Mouse (Mus musculus) Muller cell, postnatal 12 days (primary cell): ENCODE measurements around the gene Rnf144a.
A peak's percentile ranks its signal among the peaks of the same experiment; 100 is the strongest.
"Not testable (repeated sequence)": the region's sequence is repeated elsewhere in the genome, so short reads cannot be mapped to it uniquely, and the experiment has no call there.

ENCODE experiments used
- DNase-seq: peaks from one replicate; pipeline ENCODE4 v3.0.0-alpha.2; 2015; ENCODE audit errors: inconsistent ontology term

Gene Rnf144a

DNA sequence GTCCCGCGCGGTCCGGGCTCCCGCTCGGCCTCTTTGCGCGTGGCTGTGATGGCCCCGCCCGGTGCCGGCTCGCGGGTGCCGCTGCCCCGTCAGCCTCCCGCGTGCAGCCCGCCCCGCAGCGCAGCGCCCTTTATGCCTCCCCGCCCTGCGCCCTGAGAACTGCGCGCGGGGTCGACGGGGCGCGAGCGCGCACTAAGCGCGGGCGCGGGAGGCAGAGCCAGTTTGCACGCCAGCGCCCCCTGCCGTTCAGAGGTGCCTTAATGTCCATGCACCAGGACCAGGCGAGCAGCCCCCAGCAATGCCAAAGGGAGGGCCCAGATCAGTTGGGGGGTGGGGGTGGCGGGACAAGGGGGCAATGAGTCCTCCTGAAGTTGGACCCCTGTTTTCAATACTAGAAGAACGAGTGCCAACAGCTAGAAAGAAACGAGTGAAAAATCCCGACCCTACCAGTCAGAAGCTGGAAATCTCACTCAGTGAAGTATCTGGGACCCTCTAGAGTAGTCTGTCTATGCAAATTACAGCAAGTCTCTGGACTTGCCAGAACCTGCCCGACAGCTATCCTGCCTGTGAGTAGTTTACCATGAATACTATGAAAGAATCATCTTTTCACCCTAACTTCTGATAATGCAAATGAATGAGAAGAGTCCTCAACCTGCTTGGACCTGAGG lies at the start of gene Rnf144a:
Gene Rnf144a, minus strand, starts transcription at position 151 of the 668 bp plus-strand sequence.
- DNase-seq = peak; percentile 77

DNA sequence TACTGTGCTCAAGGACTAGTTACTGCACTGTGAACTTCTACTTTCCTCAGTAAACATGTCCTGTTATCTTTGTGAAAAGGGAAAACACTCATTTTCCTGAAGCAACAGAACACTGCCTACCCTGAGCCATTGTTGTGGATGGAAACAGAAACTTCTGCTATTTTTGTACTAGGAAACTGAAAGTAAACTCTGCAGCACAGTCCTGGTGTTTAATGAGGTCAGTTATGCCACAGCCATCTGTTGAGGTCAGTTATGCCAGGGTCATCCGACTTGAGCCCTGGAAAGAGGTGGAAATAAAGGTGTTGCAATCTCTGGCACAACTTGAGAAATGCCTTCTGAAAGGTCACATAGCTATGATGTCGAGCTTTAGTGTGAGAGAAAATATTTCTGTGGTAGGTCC lies 45.0 kb upstream of the Rnf144a start:
- DNase-seq = peak; percentile 70

DNA sequence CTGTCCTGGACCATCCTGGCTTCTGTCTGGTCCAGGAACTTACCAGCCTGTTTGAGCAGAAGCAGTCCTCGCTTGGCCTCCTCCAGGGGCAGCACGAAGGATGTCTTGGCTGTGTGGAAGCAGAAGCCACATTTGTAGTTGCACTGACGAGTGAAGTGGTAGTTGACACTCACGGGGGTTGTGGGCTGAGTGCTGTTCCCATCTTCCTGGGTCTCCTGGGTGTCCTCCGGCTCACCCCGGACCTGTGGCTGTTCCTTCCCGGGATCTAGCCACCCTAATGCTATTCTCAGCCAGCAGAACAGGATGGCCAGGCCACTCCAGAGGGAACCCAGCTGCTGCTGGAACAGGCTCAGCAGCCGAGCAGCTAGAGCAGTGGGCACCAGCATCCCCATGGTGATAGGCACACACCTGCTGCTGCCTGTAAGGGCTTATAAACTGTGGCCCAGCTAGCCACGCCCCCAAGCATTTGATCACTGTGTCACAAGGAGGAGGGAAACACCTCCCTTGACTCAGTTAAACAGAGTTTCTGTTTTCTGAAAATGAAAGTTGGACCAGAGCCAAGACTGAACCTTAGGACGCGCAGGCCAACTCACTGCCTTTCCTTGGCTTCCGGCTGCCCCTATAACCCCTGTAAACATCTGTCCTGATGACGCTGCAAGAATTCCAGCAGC lies 41.1 kb upstream of the Rnf144a start, which contains the start of gene Rsad2:
Gene Rsad2, minus strand, starts transcription at position 425 of the 671 bp plus-strand sequence.
- peak; percentile 54 for DNase-seq

DNA sequence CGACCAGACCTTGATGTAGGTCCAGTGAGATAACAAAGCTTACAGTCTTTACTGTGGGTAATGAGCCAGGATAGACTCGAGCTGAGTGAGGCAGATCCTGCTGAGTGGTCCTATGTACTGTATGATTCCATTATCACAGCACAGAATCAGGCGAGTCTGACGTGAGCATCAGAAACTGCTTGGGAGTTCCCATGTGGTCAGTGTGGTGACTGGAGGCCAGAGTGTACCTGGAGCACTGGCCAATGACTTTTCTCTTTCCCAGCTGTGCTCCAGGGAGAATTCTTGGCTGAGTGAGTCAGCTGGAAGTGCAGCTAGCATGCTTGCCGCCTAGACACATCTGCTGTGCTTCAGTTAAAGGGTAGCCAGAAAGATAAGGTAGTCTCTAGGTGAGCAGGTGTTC lies 39.6 kb upstream of the Rnf144a start:
- DNase-seq = no peak

DNA sequence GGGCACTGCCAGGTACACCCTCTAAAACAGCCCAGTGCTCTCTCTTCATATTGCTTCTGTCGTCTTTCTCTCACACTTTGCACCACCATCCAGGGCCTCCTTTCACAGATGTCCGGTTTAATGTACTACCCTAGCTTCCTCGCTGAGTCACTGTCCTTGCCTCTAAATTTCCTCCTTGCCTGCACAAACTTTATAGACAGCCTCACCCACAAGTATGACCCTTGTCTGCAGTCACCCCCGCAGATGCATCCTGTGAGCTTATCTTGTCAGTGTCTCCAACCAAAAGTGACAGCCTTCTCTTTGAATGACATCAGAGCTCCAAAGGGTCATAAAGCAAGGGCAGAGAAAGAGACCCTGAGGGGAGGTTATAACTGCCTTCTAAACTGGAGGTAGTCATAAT lies 37.9 kb upstream of the Rnf144a start:
- no peak for DNase-seq

DNA sequence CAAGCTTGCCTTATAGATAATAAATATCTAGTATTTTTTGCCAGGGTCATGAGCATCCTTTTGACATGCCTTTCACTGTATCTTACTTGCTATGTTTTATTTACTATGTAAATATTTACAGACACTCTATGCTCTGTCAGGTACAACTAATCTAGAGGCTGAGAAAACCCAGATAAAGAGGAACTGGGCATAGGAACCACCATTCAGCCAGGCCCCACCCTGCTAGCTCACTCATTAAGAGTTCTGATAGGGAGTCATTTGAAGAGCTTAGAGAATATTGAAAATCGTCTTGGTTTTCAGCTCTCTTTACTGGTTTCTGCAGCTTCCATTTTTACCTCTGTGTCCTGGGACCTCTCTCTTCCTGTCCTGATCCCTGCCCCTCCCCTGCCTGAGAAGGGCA lies 36.1 kb upstream of the Rnf144a start:
- no peak for DNase-seq

DNA sequence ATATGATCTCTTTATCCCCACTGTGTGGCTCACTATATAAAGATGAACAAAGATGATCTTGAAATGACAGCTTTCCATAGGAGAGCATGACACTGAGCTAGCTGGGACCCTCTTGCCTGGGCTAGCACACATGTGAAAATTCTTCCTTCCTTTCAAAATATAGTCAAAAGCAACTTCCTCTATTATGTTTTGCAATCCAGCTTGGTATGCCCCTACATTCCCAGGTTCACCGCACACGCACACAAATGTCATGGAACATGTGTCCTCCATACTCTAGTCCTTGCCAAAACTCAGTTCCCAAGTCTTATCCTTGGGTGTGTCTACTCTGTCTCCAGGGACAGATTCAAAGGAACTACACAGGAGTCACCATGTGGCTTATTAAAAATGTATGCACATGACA lies 34.4 kb upstream of the Rnf144a start:
- DNase-seq = no peak

DNA sequence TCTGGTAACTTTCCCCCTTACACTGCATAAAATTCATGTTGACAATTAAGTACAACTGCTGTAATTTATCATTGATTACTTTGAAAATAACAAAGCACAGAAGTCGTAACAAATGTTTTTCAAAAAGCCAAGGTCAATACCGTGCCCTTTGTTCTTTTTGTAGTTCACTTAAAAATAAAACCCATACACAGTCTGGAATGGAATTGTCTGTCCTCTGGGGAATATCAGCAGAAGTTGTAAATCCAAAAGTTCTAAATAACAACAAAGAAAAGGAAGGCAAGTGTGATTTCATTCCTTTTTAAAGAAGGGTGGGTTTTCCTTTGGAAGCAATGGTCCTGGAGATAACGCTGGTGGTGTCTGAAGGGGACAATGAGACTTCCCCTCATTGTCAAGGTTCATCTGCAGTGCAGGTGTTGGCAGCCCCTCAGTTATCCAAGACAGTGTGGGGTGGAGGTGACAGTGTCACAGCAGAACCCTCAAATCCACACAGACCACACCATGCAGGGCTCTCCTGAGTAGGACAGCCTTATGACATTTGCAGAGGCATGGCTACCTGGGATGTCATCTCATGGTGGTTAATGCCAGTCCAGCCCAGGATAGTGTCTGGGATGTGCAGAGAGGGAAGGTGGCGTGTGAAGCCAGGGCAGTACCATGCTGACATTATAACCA lies 31.5 kb upstream of the Rnf144a start:
- DNase-seq = no peak

DNA sequence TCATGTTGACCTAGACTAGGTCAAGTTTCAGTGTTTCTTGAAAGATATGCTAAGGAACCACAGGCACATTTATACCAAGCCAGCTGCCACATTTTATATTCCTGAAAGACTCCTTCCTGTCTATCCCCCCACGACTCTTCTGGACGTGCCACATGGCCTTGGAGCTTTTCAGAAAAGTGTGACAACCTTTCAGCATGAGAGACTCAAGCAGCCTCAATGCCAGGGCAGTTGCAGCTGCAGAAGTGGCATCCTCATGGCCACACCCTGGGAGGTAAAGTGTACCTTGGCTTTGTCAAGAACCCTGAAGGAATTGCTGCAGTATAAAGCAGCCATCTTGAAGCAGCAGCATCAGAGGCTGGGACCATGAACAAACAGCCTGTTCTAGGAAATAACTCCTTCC lies 29.5 kb upstream of the Rnf144a start:
- DNase-seq = no peak

DNA sequence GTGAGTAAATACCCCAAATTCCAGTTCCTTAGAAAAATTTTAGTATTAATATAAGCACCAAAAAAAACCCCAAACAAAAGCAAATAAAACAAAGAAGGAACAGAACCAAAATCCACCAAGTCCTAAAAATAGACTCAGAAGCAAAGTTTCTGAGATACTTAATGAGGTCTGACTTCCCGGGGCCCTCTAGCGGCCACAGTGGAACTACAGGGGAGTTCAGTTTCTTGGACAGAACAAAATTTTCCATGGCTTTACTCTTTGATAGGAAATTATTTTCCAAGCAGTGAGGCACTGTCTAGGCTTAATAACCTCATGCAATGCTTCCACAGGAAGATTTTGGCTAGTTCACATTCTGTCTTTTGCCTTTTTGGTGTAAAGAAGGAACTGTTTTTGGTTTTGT lies 29.0 kb upstream of the Rnf144a start:
- DNase-seq = peak; percentile 60

DNA sequence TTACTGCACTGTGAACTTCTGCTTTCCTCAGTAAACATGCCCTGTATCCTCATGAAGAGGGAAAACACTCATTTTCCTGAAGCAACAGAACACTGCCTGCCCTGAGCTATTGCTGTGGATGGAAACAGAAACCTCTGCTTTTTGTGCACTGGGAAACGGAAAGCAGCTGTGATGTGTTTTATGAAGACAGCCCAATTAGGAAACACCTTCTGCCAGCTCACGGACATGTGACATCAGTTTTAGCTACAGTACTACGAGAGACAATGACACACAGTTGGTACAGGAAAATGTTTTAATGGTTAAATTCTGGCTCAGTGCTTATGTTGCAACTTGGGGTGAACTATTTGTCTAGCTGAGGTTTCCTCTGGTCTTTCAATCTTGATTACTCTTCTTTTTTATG lies 24.3 kb upstream of the Rnf144a start:
- no peak for DNase-seq

DNA sequence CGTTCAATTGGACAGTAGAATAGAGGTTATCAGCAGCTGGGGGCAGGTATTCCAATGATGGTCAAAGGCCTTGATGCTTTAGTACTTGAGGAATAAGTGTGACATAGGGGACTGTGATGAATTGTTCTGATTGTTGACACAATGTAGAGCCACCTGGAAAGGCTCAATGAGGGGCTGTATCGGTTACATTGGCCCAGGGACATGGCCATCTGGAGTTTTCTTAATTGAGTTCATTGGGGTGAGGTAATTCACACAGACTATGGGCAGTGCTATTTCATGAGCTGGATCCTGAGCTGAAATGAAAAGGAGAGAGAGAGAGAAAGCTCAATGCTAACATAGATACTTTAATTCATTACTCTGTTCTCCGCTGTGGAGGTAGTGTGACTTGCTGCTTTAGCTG lies 22.9 kb upstream of the Rnf144a start:
- no peak for DNase-seq

DNA sequence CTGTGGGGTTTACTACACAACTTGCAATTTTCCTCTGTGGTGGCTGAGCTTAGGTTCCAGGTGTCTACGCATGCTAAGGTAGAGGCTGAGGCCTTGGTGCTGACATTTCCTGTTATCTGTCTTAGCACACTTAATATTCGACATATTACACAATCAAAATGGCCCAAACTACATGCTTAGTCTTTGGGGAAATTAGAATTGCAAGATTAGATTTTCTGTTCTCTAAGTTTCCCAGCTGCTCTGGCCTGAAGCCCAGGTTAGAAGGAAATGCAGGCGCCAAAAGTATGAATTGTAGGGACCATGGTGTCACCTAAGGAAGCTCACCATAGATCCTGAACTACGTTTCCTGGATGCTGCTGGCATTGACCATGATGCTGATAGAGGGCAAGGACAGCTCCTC lies 21.3 kb upstream of the Rnf144a start:
- no peak for DNase-seq

DNA sequence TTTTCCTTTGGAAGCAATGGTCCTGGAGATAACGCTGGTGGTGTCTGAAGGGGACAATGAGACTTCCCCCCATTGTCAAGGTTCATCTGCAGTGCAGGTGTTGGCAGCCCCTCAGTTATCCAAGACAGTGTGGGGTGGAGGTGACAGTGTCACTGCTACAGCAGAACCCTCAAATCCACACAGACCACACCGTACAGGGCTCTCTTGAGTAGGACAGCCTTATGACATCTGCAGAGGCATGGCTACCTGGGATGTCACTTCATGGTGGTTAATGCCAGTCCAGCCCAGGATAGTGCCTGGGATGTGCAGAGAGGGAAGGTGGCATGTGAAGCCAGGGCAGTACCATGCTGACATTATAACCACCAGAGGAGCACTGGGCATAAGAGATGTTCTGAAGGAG lies 13.7 kb upstream of the Rnf144a start:
- DNase-seq = not testable (repeated sequence)

DNA sequence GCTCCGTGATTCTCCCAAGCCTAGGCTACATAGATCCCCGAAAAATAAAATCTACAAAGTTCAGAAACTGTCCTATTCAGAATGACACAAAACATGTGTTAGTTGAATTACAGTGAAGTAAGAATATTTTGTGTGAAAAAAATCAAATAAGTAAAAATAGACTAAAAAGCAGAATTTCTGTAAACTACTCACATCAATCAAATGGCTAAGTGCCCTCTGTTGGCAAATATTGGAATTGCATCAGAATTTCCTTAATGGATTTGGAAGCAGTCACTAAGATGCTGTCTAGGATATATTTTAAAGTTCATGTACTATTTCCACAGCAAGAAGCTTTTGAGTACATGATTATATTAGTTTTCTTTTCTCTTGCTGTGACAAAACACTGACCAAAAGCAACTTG lies 9.8 kb upstream of the Rnf144a start:
- no peak for DNase-seq

DNA sequence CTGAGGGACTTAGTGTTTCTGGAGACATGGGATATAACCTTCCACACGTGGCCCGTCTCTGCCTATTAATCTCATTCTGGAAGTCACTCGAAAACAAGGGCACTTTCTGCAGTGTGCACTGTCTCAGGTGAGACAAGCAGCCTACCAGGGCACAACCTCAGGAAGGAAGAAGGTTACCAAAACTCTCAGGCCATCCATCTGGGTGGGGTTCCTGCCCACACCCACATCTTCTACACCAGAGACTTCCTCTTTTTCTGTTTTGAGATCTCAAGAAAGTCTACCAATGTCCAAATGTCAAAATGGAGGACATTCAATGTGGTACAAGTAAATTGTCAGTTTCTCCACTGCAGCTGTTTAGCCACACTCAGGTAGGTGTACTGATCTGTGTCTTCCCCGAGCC lies 3.3 kb upstream of the Rnf144a start:
- DNase-seq = no peak

DNA sequence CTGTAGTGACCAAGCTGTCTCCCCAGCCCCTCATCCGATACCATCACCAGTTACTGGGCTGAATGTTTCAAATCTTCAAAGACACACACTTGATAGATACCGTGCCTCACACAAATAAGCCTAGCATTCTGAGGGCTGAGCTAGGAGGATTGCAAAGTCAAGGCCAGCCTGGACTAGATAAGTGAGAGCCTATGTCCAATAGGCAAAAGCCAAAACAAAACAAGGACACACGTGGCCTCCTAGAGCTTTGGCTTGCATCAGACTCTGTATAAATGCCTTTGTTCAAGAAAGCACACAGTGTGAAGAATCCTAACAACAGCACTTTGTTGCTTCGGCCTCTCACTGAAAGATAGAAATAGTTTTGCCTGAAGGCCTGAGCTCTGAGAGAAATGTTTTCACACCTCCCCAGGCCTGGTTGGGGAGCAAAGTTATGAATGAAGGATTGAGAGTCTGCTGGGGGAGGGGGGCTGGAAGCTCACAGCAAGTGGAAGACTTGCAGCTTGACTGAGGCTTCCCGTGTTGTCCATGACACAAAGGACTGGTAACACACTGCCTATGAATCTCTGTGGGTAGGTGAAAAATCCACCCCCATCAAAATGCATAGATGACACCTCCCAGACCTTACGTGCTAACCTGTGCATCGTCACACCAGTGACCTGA lies 1.7 kb upstream of the Rnf144a start:
- DNase-seq = no peak

DNA sequence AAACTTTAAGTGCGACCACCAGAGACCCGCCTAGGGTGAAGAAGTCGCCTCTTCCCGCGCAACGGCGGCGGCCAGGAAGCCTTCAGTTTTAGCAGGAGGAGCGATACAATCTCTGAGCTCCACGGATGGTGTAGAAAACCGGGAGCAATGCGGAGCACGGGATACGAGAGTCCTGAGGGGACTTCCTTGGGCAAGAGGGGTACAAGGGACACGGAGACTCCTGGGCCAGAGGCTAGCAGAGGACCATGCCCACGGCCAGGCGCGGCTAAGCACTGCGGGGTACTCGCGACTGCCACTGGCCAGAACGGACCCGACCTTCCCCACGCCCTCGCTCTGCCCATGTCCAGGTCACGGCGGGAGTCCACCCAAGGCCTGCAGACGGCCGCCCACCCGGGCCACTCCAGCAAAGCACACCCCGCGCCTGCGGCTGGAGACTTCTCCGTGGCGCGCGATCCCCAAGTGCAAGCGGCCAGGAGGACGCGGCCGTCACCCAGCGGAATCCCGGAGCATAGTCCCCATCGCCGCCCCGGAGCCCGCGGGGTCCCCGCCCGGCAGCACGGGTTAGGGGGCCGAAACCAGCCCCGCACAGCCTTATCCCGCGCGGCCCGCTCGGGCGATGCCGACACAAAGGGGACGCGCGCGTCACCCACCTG lies 477 bp downstream of the Rnf144a start:
- DNase-seq = peak; percentile 55

DNA sequence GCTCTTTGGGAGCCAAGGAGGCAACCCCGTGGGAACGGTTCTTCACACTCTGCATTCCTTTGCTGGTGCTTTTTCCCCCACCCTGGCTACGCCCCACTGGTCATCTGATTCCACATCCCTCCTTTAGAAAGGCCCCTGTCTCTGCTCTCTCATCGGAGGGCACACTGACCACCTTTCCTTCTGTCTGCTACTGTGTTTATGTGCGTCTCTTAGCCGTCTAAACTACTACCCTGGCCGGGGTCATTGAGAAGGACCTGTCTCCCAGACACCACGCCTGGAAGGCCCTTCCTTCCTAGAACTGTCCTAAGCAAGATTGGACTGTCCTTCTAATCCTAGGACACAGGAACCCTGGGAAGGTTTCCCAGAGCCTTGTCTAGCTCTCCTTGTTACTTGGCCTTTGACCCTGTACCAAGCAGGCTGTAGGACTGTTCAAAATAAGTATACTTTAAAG lies 1.1 kb downstream of the Rnf144a start:
- no peak for DNase-seq

DNA sequence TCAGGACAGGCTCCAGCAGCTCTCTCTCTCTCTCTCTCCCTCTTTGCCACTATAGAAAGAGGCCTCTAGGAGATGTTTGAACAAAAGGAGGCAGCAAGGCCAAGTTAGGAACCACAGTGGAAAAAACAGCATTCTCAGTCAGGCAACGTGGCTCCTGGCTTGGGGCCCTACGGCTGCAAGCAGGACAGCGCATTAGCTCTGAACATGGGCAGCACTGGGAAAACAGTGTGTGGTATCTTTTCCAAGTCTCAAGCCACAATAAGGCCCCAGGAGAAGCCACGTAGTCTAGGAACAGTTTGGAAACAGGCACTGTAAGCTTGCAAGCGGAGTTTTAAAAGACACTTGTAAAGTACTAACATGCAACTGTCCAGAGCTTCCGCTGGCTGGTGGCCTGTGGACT lies 2.3 kb downstream of the Rnf144a start:
- DNase-seq = peak; percentile 61

DNA sequence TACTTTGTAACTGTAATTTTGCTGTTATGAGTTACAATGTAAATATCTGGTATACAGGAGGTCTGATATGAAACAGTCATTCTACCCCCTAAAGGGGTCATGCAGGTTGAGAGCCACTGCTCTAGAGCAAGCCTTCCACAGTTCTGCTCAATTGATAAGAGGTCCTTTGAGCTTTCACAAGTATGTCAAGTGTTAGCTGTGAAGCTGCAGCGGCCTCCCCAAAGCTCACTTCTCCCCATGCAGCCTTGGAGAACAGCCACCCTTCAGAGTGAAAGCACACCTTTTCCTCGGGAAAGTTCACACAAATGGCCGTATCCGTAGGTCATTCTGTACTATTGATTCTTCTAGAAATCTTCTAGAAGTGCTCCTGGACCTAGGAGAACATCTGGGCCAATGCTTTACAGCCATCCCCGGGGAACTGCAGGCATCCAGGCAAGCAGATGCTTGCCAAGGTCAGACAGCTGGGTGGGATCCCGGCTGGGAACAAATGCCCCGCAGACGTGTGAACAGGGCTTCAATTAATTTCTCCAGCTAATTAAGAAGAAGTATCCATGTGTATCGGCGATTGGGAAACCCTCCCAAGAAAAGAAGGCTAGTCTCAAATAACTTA lies 3.1 kb downstream of the Rnf144a start:
- DNase-seq = no peak
